Mouse (Mus musculus): ENCODE data around the gene Olfr1293-ps. TPM values are rescaled to one million over a fixed set of nuclear protein-coding genes. Genes with fewer than 3 reads are reported as not detected.

The Olfr1293-ps gene
- not detected for total RNA-seq (2021)

- no peak for DNase-seq
Measured at GRCm38 (mm10) chr2:111524903-111525302, at the start of gene Olfr1293-ps. Gene Olfr1293-ps, plus strand, starts transcription at chr2:111525203.

GRCm38 (mm10) chr2:111480519-111480918, 44.5 kb upstream of the Olfr1293-ps start, which contains the start of gene Olfr1289:
Gene Olfr1289, plus strand, starts transcription at chr2:111480819.
- no peak for DNase-seq

- DNase-seq, result no peak
Measured at GRCm38 (mm10) chr2:111493729-111494128, 31.3 kb upstream of the Olfr1293-ps start, which contains the start of gene Olfr1290. Gene Olfr1290, minus strand, starts transcription at chr2:111493829.

GRCm38 (mm10) chr2:111496880-111497279, 28.1 kb upstream of the Olfr1293-ps start, which contains the start of gene Olfr1291-ps1:
Gene Olfr1291-ps1, plus strand, starts transcription at chr2:111497180.
- DNase-seq, result no peak

GRCm38 (mm10) chr2:111517451-111517850, 7.6 kb upstream of the Olfr1293-ps start:
- no peak for DNase-seq

GRCm38 (mm10) chr2:111540191-111540590, 15.2 kb downstream of the Olfr1293-ps start, which contains the start of gene Olfr1294:
Gene Olfr1294, minus strand, starts transcription at chr2:111540291.
- no peak for DNase-seq

- no peak for DNase-seq
Measured at GRCm38 (mm10) chr2:111569581-111569980, 44.6 kb downstream of the Olfr1293-ps start, which contains the start of gene Olfr1295. Gene Olfr1295, minus strand, starts transcription at chr2:111569681.

Other genes with a start within 250 kb of the Olfr1293-ps start
- not detected for gene Olfr1278, start 235.1 kb upstream of the Olfr1293-ps start, total RNA-seq (2021)
- not detected for gene Olfr1279, start 224.6 kb upstream of the Olfr1293-ps start, total RNA-seq (2021)
- not detected for gene Olfr1280, start 211.2 kb upstream of the Olfr1293-ps start, total RNA-seq (2021)
- gene Olfr1281, start 198.7 kb upstream of the Olfr1293-ps start, total RNA-seq (2021), result not detected
- gene Olfr1282, start 189.1 kb upstream of the Olfr1293-ps start, total RNA-seq (2021), result not detected
- not detected for gene Olfr1283, start 158.4 kb upstream of the Olfr1293-ps start, total RNA-seq (2021)
- not detected for gene Olfr1284, start 149.7 kb upstream of the Olfr1293-ps start, total RNA-seq (2021)
- not detected for gene Olfr1286, start 102.1 kb upstream of the Olfr1293-ps start, total RNA-seq (2021)
- not detected for gene Olfr1287, start 76.1 kb upstream of the Olfr1293-ps start, total RNA-seq (2021)
- gene Olfr1288, start 51.1 kb upstream of the Olfr1293-ps start, total RNA-seq (2021), result not detected
- gene Olfr1289, start 44.4 kb upstream of the Olfr1293-ps start, total RNA-seq (2021), result not detected
- not detected for gene Olfr1290, start 31.4 kb upstream of the Olfr1293-ps start, total RNA-seq (2021)
- not detected for gene Olfr1291-ps1, start 28.0 kb upstream of the Olfr1293-ps start, total RNA-seq (2021)
- gene Olfr1294, start 15.1 kb downstream of the Olfr1293-ps start, total RNA-seq (2021), result not detected
- gene Olfr1295, start 44.5 kb downstream of the Olfr1293-ps start, total RNA-seq (2021), result not detected
- gene Olfr1297, start 101.3 kb downstream of the Olfr1293-ps start, total RNA-seq (2021), result not detected
- gene Olfr1298, start 124.0 kb downstream of the Olfr1293-ps start, total RNA-seq (2021), result not detected
- gene Olfr1299, start 136.2 kb downstream of the Olfr1293-ps start, total RNA-seq (2021), result not detected
- not detected for gene Olfr1301, start 225.8 kb downstream of the Olfr1293-ps start, total RNA-seq (2021)

Data from layer of hippocampus, postnatal 36 days (tissue).